Mouse (Mus musculus) neural tube, embryonic 11.5 days (tissue): ENCODE measurements at regions not wholly inside any gene's neighbourhood (a gene's known extent, or its start where the extent isn't known, plus 50 kb on each side); places are given as distances from the start of the nearest gene placed in this dataset.

Experiments
- ATAC-seq: fragments of 200-750 bp; cut with Nextera tagmentation; 2 replicates; pipeline ENCODE4 v1.8.0; 2017; ENCODE audit warnings: moderate number of reproducible peaks, mild to moderate bottlenecking, moderate TSS enrichment, moderate library complexity; ENCODE audit not compliant: insufficient read depth, low FRiP score, low TSS enrichment
- DNase-seq: peaks from one replicate; pipeline ENCODE4 v3.0.0-alpha.2; 2015; ENCODE audit warnings: low spot score
- H3K27ac ChIP-seq: fragments of 300-500 bp; sonication (generic); 2 replicates; pipeline ENCODE4 v1.5.1; 2014; ENCODE audit warnings: low read depth, mild to moderate bottlenecking, low read length
- H3K27me3 ChIP-seq: fragments of 300-500 bp; sonication (generic); 2 replicates; pipeline ENCODE4 v1.6.1; 2014; ENCODE audit warnings: mild to moderate bottlenecking, low read length, mixed read lengths; ENCODE audit not compliant: control insufficient read depth, insufficient read depth
- H3K36me3 ChIP-seq: fragments of 300-500 bp; sonication (generic); 2 replicates; pipeline ENCODE4 v1.6.1; 2014; ENCODE audit warnings: mild to moderate bottlenecking, low read length, moderate library complexity, mixed read lengths; ENCODE audit not compliant: control insufficient read depth, insufficient read depth
- H3K4me1 ChIP-seq: fragments of 300-500 bp; sonication (generic); 2 replicates; pipeline ENCODE4 v1.6.1; 2014; ENCODE audit warnings: low read length, mixed read lengths; ENCODE audit not compliant: control insufficient read depth, insufficient read depth
- H3K4me2 ChIP-seq: fragments of 300-500 bp; sonication (generic); 2 replicates; pipeline ENCODE4 v1.6.1; 2014; ENCODE audit warnings: low read depth, mild to moderate bottlenecking, moderate library complexity
- H3K4me3 ChIP-seq: fragments of 300-500 bp; sonication (generic); 2 replicates; pipeline ENCODE4 v1.5.1; 2014; ENCODE audit warnings: low read depth, low read length
- H3K9ac ChIP-seq: fragments of 300-500 bp; sonication (generic); 2 replicates; pipeline ENCODE4 v1.6.1; 2014; ENCODE audit warnings: mild to moderate bottlenecking, low read length
- H3K9me3 ChIP-seq: fragments of 300-500 bp; sonication (generic); 2 replicates; pipeline ENCODE4 v1.6.1; 2016; ENCODE audit warnings: low read length; ENCODE audit not compliant: control insufficient read depth
- WGBS: fragments of 180-500 bp; shearing (Covaris S2); extraction: QIAGEN DNeasy Blood & Tissue Kit; methylation state at CpG from one replicate; pipeline ENCODE4 v1.1.7; 2014; 5-methylcytosine and 5-hydroxymethylcytosine counted together

DNA sequence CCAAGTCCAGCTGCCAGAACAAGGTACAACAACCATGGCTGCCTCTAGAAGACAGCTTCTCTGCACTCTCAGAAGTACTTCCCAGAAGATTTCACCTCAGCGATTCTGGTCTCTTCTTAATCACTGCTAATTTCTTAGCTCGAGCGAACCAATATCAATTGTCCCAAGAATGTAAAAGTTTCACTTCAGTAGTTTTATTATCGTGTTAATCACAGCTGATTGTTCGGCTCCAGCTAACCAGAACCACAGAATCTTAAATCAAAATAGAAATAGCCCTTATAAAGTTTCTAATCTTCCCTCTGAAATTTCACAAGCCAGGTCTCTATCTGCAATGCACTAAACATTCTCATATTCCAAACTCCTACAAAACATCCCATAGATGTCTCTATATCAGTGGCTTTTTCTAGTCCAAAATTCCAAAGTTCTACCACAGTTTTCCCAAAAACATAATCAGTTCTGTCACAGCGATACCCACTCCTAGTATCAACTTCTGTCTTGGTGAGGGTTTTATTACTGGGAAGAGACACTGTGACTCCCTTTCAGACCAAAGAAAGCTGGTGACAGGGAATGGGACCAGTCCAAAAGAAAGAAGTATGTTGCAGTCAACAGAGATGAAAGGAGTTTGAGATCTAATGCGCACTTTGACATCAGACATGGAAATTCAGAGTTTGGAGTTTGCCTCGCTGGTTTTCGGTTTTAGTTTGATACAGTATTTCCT, 130.2 kb downstream of the Gm10283 start:
- no peak for DNase-seq

DNA sequence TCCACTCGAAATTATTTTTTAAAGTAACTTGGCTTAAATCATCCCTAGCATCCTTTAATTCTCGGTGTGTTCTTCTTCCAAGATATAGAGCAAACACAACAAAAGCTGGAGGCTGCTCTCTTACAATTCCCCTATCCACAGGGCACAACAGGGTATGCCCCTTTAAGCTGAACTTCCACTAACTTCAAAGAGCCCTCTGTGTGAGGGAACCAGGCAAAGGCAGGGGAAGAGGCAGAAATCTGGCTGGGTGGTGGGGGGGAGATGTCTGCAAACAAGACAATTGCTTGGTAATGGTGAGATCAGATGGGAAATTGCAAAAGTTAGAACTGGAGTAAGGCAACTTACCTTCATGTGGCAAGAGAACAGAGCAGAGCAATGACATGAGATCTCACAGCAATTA, 154.7 kb downstream of the Gm10283 start:
- Histone ChIP-seq H3K4me2 (no peak overlapping the region), H3K27ac (0 out of 2 replicates have a peak overlapping the region, but pooled peaks have one; percentile 14), H3K9me3 (no peaks in the 10 kb centered on the region), H3K27me3 (no peaks in the 10 kb centered on the region), H3K4me3 (no peak overlapping the region), H3K36me3 (no peaks in the 10 kb centered on the region), H3K4me1 (no peaks in the 10 kb centered on the region), H3K9ac (no peak overlapping the region)
- ATAC-seq: no peak
- peak; percentile 17 for DNase-seq
- 50% methylated on average over 2 of the region's 2 CpGs for WGBS

More for the DNA sequence above, 130.2 kb downstream of the Gm10283 start:
- Histone ChIP-seq H3K27me3 (no peaks in the 10 kb centered on the region), H3K9me3 (no peaks in the 10 kb centered on the region), H3K4me3 (no peak overlapping the region), H3K9ac (no peak overlapping the region), H3K27ac (no peak overlapping the region), H3K4me1 (no peaks in the 10 kb centered on the region), H3K36me3 (no peaks in the 10 kb centered on the region), H3K4me2 (no peak overlapping the region)
- 91% methylated on average over 9 of the region's 9 CpGs for WGBS
- no peak for ATAC-seq

DNA sequence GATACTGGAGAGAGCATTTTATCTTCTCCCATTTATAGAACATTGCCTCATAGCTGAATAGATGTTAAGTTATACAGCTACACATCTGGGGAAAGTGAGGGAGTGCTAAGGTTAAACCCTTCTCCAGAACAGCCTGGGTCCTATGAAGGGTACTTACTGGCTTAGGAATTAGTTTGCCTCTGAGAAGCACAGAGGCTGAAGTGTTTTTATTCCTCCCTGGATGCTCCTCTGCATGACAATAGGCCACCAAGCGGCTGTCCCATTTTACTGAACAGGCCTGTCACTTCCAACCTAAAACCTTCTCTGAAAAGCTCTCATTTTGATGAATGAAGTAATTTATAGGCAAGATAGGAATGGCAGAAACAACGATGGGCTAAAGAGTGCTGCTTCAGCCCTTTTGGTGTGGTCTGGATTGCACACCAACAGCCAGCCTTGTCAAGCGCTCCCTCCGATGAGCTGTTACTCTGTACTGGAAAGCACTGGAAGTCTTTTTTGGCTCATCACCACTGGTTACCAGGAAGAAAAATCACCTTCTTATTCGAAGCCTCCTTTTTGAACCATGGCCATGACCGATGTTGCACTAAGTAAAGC, 157.1 kb downstream of the Gm10283 start:
- peak; percentile 22 for DNase-seq
- Histone ChIP-seq H3K4me2 (no peak overlapping the region), H3K9me3 (no peaks in the 10 kb centered on the region), H3K27me3 (no peaks in the 10 kb centered on the region), H3K36me3 (no peaks in the 10 kb centered on the region), H3K9ac (no peak overlapping the region), H3K4me3 (no peak overlapping the region), H3K27ac (no peak overlapping the region), H3K4me1 (no peaks in the 10 kb centered on the region)
- ATAC-seq: peak; percentile 33
- WGBS: 44% methylated on average over 6 of the region's 6 CpGs

DNA sequence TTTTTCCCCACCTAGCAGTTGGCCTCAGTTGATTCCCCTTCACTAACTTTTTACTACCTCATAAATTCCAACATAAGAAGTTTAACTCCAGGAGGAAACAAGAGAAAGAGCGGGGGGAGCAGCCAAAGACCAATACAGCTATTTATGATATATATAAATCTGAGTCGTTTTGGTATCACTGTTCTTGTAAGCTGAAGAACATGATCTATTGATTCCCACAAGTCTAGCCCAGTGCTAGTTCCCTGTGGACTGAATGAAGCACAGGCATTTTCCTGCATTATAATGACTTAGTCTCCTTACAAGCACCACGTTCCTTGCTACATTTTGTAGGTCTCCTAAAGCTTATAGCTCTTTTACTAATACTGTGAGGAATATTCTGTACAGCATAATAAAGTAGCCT, 187.5 kb downstream of the Gm10283 start:
- no peak overlapping the region for H3K4me2 ChIP-seq
- no peak overlapping the region for H3K27ac ChIP-seq
- no peak overlapping the region for H3K9ac ChIP-seq
- WGBS: 49% methylated on average over 3 of the region's 3 CpGs
- no peaks in the 10 kb centered on the region for H3K9me3 ChIP-seq
- H3K4me1 ChIP-seq: no peaks in the 10 kb centered on the region
- no peaks in the 10 kb centered on the region for H3K36me3 ChIP-seq
- DNase-seq (no peak), ATAC-seq (no peak; the same call in 1 of the 2 replicates)
- no peaks in the 10 kb centered on the region for H3K27me3 ChIP-seq
- no peak overlapping the region for H3K4me3 ChIP-seq

DNA sequence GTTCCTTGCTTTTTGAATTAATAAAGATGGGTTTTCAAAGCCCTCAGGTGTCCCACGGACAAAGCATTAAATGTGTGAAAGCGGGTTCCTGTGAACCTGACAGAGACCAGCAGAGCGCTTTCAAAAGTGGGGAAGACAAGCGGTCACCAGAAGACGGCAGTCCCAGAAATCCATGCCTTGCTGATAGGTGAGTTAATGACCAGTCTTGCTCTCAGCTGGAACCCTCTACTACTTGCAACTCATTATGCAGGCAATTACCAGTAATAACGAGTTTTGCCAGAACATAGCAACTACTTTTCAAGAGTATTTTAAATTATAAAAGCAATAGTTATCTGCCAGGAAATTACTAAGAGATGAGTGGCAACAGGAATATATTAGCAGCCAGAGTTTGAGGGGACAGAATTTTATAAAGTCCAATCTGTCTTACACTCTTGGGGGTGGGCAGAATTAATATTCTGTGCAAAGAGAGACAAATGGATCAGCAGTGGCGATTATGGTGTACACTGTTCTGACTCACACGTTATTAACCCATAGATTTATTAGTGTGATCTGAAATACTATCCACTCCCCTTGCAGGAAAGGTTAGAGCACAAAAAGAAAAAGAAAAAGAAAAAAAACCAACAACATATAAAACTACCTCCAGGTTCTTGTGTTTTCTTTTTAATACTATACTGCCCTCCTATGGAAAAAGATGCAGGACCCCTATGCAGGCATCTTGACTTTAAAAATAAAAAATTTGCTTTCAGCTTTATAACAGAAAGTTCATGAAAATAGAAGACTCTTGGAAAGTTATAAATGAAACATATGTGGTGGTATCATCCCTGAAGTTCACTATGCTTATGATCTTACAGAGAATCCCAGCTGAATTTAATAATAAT, 188.8 kb downstream of the Gm10283 start:
- ATAC-seq (no peak), DNase-seq (no peak)
- Histone ChIP-seq H3K36me3 (no peaks in the 10 kb centered on the region), H3K9ac (no peak overlapping the region), H3K4me1 (no peaks in the 10 kb centered on the region), H3K4me3 (no peak overlapping the region), H3K4me2 (no peak overlapping the region), H3K9me3 (no peaks in the 10 kb centered on the region), H3K27ac (no peak overlapping the region), H3K27me3 (no peaks in the 10 kb centered on the region)
- WGBS: 71% methylated on average over 8 of the region's 8 CpGs

DNA sequence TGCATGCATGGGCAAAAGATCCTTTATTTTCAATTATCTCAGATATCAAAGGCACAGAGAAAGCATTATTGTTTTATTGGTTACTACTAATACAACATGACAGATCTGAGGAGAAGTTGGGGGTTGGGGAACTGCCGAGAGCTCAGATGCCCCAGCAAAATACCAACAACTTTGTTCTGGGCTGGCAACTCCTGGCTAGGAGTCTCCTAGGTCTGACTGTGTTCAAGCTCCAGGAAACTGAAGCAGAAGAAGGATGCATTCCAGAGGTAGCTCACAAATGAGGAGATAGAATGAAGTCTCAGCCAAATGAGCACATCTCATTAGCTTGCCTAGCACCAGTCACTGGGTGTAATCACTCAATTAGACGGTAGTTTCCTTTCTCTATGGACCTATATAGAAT, 192.9 kb downstream of the Gm10283 start:
- Histone ChIP-seq H3K27ac (no peak overlapping the region), H3K9ac (no peak overlapping the region), H3K4me2 (no peak overlapping the region), H3K4me3 (no peak overlapping the region), H3K4me1 (no peaks in the 10 kb centered on the region), H3K27me3 (no peaks in the 10 kb centered on the region), H3K9me3 (no peaks in the 10 kb centered on the region), H3K36me3 (no peaks in the 10 kb centered on the region)
- ATAC-seq: no peak
- DNase-seq: no peak
- WGBS: 66% methylated on average over 2 of the region's 2 CpGs

DNA sequence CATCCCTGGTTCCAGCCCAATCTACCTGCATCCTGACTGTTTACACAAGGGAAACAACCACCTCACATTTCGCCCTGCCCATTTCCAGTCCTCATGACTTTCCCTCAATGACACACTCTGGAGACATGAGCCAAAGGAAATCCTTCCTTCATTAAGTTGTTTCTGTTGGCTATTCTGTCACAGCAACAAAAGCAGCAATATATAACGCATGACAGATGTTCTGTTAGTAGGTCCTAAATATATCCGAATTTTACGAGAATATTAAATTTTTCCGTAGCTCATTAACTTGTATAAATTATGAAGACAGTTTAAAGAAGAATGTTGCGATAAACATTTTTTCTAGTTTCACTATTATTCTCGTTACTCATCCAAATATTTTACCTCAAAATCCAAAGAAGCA, 201.7 kb downstream of the Gm10283 start:
- Histone ChIP-seq H3K4me2 (no peak overlapping the region), H3K4me1 (no peaks in the 10 kb centered on the region), H3K9me3 (no peaks in the 10 kb centered on the region), H3K9ac (no peak overlapping the region), H3K4me3 (no peak overlapping the region), H3K27me3 (no peaks in the 10 kb centered on the region), H3K27ac (no peak overlapping the region), H3K36me3 (no peaks in the 10 kb centered on the region)
- DNase-seq (no peak), ATAC-seq (no peak)
- WGBS: 86% methylated on average over 7 of the region's 7 CpGs

DNA sequence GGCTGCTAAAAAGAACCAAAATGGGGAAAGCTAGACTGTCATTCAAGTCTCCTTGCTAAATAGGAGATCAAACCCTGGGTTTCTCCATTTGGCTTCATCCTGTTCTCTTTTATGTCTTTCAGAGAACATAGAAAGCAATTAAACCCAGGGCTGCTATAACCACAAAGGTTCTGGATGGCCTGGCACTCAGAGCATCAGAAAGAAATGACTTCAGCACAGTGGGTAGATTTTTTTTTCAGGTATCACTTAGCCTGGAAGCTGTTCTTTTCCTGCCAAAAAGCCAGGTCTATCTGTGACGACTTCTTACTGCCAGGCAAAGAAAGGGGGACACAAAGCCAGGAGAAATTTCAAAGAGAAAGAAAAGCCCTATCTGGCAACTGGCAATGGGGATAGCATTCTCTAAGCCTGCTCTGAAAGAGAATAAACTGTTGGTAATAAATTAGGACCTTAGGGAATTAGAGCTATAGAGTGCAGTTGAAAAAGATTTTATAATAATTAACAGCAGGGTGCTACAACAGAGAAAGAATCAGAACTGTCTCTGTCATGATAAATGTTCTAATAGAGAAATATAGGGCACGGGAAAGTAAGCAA, 225.7 kb downstream of the Gm10283 start:
- no peak overlapping the region for H3K9ac ChIP-seq
- 31% methylated on average over 2 of the region's 2 CpGs for WGBS
- H3K9me3 ChIP-seq: no peaks in the 10 kb centered on the region
- no peaks in the 10 kb centered on the region for H3K36me3 ChIP-seq
- ATAC-seq: no peak
- H3K4me2 ChIP-seq: no peak overlapping the region
- no peaks in the 10 kb centered on the region for H3K27me3 ChIP-seq
- no peak overlapping the region for H3K27ac ChIP-seq
- no peaks in the 10 kb centered on the region for H3K4me1 ChIP-seq
- H3K4me3 ChIP-seq: no peak overlapping the region
- DNase-seq: no peak
